Mouse (Mus musculus) lung, embryonic 15.5 days (tissue): ENCODE data around the gene Gm28041. TPM values are rescaled to one million over a fixed set of nuclear protein-coding genes. Genes with fewer than 3 reads are reported as not detected.
A peak's percentile ranks its signal among the peaks of the same experiment; 100 is the strongest.

Experiments used
- ATAC-seq: fragments of 200-750 bp; cut with Nextera tagmentation; 2 replicates; pipeline ENCODE4 v1.8.0; 2017; ENCODE audit warnings: moderate number of reproducible peaks, borderline replicate concordance; ENCODE audit not compliant: low FRiP score, low TSS enrichment; ENCODE audit errors: extremely low read depth
- H3K27ac ChIP-seq: fragments of 300-500 bp; sonication (generic); 2 replicates; pipeline ENCODE4 v1.5.1; 2015; ENCODE audit warnings: moderate library complexity, mild to moderate bottlenecking, inconsistent platforms
- H3K27me3 ChIP-seq: fragments of 300-500 bp; sonication (generic); 2 replicates; pipeline ENCODE4 v1.6.1; 2015; ENCODE audit warnings: inconsistent platforms
- H3K36me3 ChIP-seq: fragments of 300-500 bp; sonication (generic); 2 replicates; pipeline ENCODE4 v1.6.1; 2015; ENCODE audit warnings: inconsistent platforms
- H3K4me1 ChIP-seq: fragments of 300-500 bp; sonication (generic); 2 replicates; pipeline ENCODE4 v1.6.1; 2015; ENCODE audit warnings: inconsistent platforms
- H3K4me2 ChIP-seq: fragments of 300-500 bp; sonication (generic); 2 replicates; pipeline ENCODE4 v1.6.1; 2015; ENCODE audit warnings: inconsistent platforms, mild to moderate bottlenecking, moderate library complexity
- H3K4me3 ChIP-seq: fragments of 300-500 bp; sonication (generic); 2 replicates; pipeline ENCODE4 v1.5.1; 2015; ENCODE audit warnings: mild to moderate bottlenecking, inconsistent platforms
- H3K9ac ChIP-seq: fragments of 300-500 bp; sonication (generic); 2 replicates; pipeline ENCODE4 v1.6.1; 2015; ENCODE audit warnings: inconsistent platforms
- H3K9me3 ChIP-seq: fragments of 300-500 bp; sonication (generic); 2 replicates; pipeline ENCODE4 v1.6.1; 2016; ENCODE audit warnings: inconsistent platforms
- WGBS: fragments of 180-500 bp; shearing (Covaris S2); methylation state at CpG from one replicate; pipeline ENCODE4 v1.1.7; 2015; 5-methylcytosine and 5-hydroxymethylcytosine counted together
- polyA plus RNA-seq: library from polyadenylated mRNA; unstranded; fragments of >200 nt; fragmentation: Nextera tagmentation; extraction: Ambion mirVana; gene quantifications from 2 replicates; pipeline ENCODE4 v1.2.1, GENCODE M21; 2015

Gm28041 gene
- polyA plus RNA-seq, 1 experiment from 2014 or later, result 0.46 TPM

DNA sequence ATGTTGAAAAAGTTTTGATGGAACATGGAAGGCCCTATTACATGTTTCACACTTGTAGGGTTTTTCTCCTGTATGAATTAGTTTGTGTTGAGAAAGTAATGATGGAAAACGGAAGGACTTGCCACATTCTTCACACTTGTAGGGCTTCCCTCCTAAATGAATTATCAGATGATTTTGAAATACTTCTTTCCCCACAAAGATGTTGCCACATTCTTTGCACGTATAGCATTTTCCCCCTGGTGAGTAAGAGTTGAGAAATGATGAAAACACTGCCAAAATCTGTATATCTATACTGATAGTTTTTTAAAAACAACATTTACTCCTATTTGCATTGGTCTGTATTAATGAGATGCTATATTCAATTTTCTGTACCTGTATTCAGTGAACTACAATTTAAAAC, 32.1 kb downstream of the Gm28041 start:
- 88% methylated on average over 2 of the region's 2 CpGs for WGBS

DNA sequence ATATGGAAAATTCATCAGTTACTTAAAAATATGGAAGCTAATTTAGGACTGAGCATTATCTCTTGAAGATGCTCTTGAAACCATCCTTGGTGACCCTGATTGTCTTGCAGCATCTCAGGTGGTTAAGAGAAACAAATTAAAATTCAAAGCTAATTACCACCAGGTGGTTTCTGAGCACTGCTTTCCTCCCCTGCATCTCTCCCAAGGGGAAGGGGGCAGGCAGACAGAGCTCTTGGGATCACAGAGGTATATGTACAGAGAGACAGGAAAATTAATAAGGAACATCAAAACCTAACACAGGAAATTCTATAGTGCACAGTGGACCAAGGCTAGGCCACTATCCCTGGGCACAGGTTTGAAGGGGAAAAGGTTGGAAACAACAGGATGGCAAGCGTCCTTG, 42.7 kb downstream of the Gm28041 start:
- H3K4me1 ChIP-seq, result peaks cover 8% of the 10 kb centered on the region
- peak overlapping the region; percentile 49 for H3K4me3 ChIP-seq
- peak overlapping the region; percentile 68 for H3K4me2 ChIP-seq
- H3K36me3 ChIP-seq, result no peaks in the 10 kb centered on the region
- H3K27ac ChIP-seq, result no peak overlapping the region
- H3K9me3 ChIP-seq, result no peaks in the 10 kb centered on the region
- peak; percentile 11; the same call in 1 of the 2 replicates for ATAC-seq
- 56% methylated on average over 1 of the region's 1 CpGs for WGBS
- peak overlapping the region; percentile 41 for H3K9ac ChIP-seq
- no peaks in the 10 kb centered on the region for H3K27me3 ChIP-seq

More for the DNA sequence above, 32.1 kb downstream of the Gm28041 start:
- Histone ChIP-seq H3K9ac (no peak overlapping the region), H3K27me3 (no peaks in the 10 kb centered on the region), H3K36me3 (peaks cover 10% of the 10 kb centered on the region; the same call in 1 of the 2 replicates), H3K4me1 (no peaks in the 10 kb centered on the region), H3K4me2 (no peak overlapping the region), H3K4me3 (no peak overlapping the region), H3K9me3 (no peaks in the 10 kb centered on the region), H3K27ac (no peak overlapping the region)
- no peak for ATAC-seq

DNA sequence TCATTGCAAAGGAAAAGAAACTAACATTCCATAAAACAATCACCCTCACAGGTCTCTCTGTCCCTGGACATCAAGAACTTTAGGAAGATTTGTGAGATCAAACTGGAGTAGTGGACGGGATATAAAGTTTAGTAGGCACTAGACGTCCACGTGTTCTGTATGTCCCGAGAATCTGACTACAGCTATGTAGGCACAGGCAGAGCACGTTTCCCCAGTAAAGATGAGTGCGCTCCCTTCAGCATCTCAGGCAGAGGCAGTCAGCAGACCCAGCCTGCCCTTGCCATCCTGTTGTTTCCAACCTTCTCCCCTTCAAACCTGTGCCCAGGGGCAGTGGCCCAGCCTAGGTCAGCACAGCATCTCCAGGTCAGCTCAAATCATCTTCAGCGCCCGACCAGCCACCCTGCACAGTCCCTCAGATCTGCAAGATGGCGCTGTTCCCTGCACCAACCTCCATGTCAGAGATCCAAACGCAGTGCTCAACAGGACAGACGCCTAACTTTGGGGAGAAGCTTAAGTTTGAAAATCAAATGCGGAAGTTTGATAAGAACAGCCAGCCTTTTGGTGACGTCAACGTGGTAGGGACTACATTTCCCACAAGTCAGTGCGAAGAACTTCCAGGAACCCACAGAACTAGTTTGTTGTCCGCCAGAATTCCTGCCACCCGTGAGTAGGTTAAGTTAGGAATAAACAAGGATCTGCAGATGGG, 43.4 kb downstream of the Gm28041 start, which contains the start of gene Zfp595:
Zfp595 (minus strand) TSS at position 552 of the 706 bp plus-strand sequence.
- Histone ChIP-seq H3K9me3 (no peaks in the 10 kb centered on the region), H3K27me3 (no peaks in the 10 kb centered on the region), H3K9ac (peak within 1 kb of the TSS; percentile 44), H3K27ac (peak within 1 kb of the TSS; percentile 19; the same call in 1 of the 2 replicates), H3K36me3 (no peaks in the 10 kb centered on the region), H3K4me2 (peak within 1 kb of the TSS; percentile 68), H3K4me3 (peak within 1 kb of the TSS; percentile 49), H3K4me1 (peaks cover 8% of the 10 kb centered on the region)
- peak; percentile 95 for ATAC-seq
- WGBS, result 11% methylated on average over 17 of the region's 17 CpGs

DNA sequence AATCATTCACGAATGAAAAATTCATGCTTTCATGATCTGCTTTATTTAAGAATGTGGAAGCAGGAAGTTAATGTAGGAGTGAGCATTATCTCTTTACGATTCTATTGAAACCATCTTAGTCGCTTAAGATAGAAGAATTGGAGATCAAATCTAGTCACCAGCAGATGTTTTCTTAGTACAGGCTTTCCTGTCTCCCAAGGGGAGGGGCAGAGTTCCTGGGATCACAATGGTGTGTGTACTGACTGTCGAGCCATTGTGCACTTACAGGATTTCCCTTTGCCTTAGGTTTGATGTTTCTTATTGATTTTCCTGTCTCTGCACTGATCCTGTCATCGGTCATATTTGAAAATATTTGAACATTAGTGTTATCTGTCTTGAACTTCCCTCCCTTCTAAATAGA, 68.8 kb downstream of the Gm28041 start:
- peak overlapping the region; percentile 74 for H3K4me3 ChIP-seq
- no peaks in the 10 kb centered on the region for H3K36me3 ChIP-seq
- no peak overlapping the region for H3K9ac ChIP-seq
- H3K9me3 ChIP-seq, result no peaks in the 10 kb centered on the region
- ATAC-seq, result peak; percentile 49; the same call in 1 of the 2 replicates
- 22% methylated on average over 5 of the region's 5 CpGs for WGBS
- H3K4me1 ChIP-seq, result peaks cover 6% of the 10 kb centered on the region
- H3K27me3 ChIP-seq, result no peaks in the 10 kb centered on the region
- H3K4me2 ChIP-seq, result peak overlapping the region; percentile 84
- H3K27ac ChIP-seq, result no peak overlapping the region; the same call in 1 of the 2 replicates

DNA sequence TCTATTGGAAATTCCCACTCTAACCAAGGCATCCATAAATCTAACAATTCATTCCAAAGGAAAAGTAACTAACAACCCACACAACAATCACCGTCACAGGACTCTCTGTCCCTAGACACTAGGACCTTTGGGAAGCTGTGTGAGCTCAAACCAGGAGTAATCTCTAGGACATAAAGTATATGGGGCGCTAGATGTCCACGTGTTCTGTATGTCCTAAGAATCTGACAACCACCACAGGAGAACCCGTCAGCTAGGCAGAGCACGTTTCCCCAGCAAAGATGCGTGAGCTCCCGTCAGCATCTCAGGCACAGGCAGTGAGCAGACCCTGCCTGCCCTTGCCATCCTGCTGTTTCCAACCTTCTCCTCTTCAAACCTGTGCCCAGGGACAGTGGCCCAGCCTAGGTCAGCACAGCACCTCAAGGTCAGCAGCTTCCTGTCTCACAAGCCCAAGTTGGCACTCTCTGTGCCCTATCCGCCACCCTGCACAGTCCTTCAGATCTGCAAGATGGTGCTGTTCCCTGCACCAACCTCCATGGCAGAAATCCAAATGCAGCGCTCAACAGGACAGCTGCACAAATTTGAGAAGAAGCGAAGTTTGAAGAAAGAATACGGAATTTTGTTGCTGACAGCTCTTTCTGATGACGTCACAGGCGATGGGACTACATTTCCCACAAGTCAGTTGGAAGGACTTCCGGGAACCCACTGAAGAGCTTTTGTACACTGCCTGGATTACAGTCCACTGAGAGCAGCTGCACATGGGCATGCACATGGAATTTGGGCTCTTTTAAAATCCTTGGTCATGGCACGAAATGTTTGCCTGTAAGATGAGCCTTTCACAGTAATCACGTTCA, 69.5 kb downstream of the Gm28041 start, which contains the start of gene Zfp457:
Zfp457 (minus strand) TSS at position 664 of the 851 bp plus-strand sequence.
- H3K27me3 ChIP-seq, result no peaks in the 10 kb centered on the region
- H3K4me2 ChIP-seq, result peak within 1 kb of the TSS; percentile 84
- H3K9ac ChIP-seq, result peak within 1 kb of the TSS; percentile 67
- H3K4me1 ChIP-seq, result peaks cover 6% of the 10 kb centered on the region
- WGBS, result 6% methylated on average over 16 of the region's 16 CpGs
- H3K9me3 ChIP-seq, result no peaks in the 10 kb centered on the region
- peak within 1 kb of the TSS; percentile 74 for H3K4me3 ChIP-seq
- H3K36me3 ChIP-seq, result no peaks in the 10 kb centered on the region
- no peak within 1 kb of the TSS; the same call in 1 of the 2 replicates for H3K27ac ChIP-seq
- ATAC-seq, result peak; percentile 99

Other genes with a start within 250 kb of the Gm28041 start
- 9.0 and 9.1 TPM in 2 replicates for gene Rsl1, start 202.6 kb downstream of the Gm28041 start, polyA plus RNA-seq
- gene Zfp455, start 181.2 kb downstream of the Gm28041 start, polyA plus RNA-seq, result 1.6 and 1.9 TPM in 2 replicates
- gene Zfp458, start 97.3 kb downstream of the Gm28041 start, polyA plus RNA-seq, result 1.5 TPM in 2 replicates
- 0.21 and 0.92 TPM in 2 replicates for gene Zfp457, start 69.2 kb downstream of the Gm28041 start, polyA plus RNA-seq
- 2.7 and 2.8 TPM in 2 replicates for gene Zfp595, start 43.2 kb downstream of the Gm28041 start, polyA plus RNA-seq
- gene Gm28044, start 15.2 kb downstream of the Gm28041 start, polyA plus RNA-seq, result 0.64 TPM in 1 of 2 replicates, not detected in the other
- gene Zfp953, start 15.1 kb downstream of the Gm28041 start, polyA plus RNA-seq, result 0.93 and 1.1 TPM in 2 replicates
- gene Zfp456, start 77 bp upstream of the Gm28041 start, polyA plus RNA-seq, result 1.8 and 1.9 TPM in 2 replicates
- 6.8 and 7.7 TPM in 2 replicates for gene Zfp429, start 24.1 kb upstream of the Gm28041 start, polyA plus RNA-seq
- 1.1 and 1.7 TPM in 2 replicates for gene Zfp459, start 45.7 kb upstream of the Gm28041 start, polyA plus RNA-seq
- gene Zfp874a, start 75.9 kb upstream of the Gm28041 start, polyA plus RNA-seq, result 9.6 TPM in 2 replicates
- 2.1 and 3.8 TPM in 2 replicates for gene Zfp874b, start 108.5 kb upstream of the Gm28041 start, polyA plus RNA-seq
- 12.9 and 14.1 TPM in 2 replicates for gene Zfp58, start 124.8 kb upstream of the Gm28041 start, polyA plus RNA-seq
- gene Gm26965, start 150.4 kb upstream of the Gm28041 start, polyA plus RNA-seq, result not detected in 2 replicates
- gene Zfp87, start 150.4 kb upstream of the Gm28041 start, polyA plus RNA-seq, result 22.3 and 22.8 TPM in 2 replicates
- 14.5 and 14.7 TPM in 2 replicates for gene Zfp748, start 178.1 kb upstream of the Gm28041 start, polyA plus RNA-seq
- 3.5 and 4.4 TPM in 2 replicates for gene Zfp729b, start 234.0 kb upstream of the Gm28041 start, polyA plus RNA-seq